In the genomic region with DNA sequence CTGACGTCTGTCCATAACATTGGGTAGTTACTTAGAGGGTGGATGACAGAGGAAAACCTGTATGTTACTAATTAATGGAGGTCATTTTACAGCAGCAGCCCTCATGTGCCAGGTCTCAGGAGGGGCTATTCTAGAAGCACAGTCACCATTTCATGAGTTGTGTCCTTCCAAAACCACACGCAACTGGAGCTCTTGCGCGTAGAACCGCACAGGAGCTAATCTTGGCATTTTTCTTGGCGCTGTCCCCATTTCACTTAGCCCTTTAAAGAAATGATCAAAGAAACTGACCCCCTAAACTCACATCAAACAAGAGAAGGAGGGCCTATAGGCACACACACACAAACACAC, we compare ENCODE assay signal across 11 mouse cellular contexts. TPM values are rescaled to one million over a fixed set of nuclear protein-coding genes. Genes with fewer than 3 reads are reported as not detected.
A peak's percentile ranks its signal among the peaks of the same experiment; 100 is the strongest.
DNase-seq lines count a peak whose midpoint lies in the region; ATAC-seq and TF ChIP-seq lines count a peak whose summit lies in the region.
"Had no signal": no experiment of that assay in that cellular context is flagged by ENCODE, and none has a peak within 500 bp of the region (broad histone marks: within the 10 kb centered on the region; RNA-seq: fewer than 3 reads in every experiment).

No protein-coding gene starts in this region.

- no peak for ATAC-seq in heart, embryonic 16.5 days (replicated peaks; ENCODE audit: extremely low read depth, insufficient read depth, low FRiP score)
- ATAC-seq in hindbrain, embryonic 13.5 days (ENCODE audit: low FRiP score) = no peak
- ATAC-seq in neural tube, embryonic 14.5 days (ENCODE audit: low read depth) = no peak

- H3K4me3 ChIP-seq in heart, embryonic 16.5 days (ENCODE audit: low read length) = peak overlapping the region; percentile 63; the same call in 1 of the 2 replicates
- H3K4me3 ChIP-seq in cortical plate, adult 2 months (ENCODE audit: insufficient read depth, low read length) = peak overlapping the region; percentile 40
- H3K4me3 ChIP-seq in hindbrain, embryonic 13.5 days = peak overlapping the region; percentile 74
- peak overlapping the region; percentile 68 for H3K4me3 ChIP-seq in neural tube, embryonic 14.5 days (ENCODE audit: low read depth, low read length)
- H3K4me3 ChIP-seq: liver, embryonic 13.5 days had no signal

- no peak overlapping the region for H3K9ac ChIP-seq in heart, embryonic 16.5 days (ENCODE audit: low read length)
- peak overlapping the region; percentile 82; the same call in 1 of the 2 replicates for H3K9ac ChIP-seq in hindbrain, embryonic 13.5 days
- H3K9ac ChIP-seq in neural tube, embryonic 14.5 days (replicated peaks; ENCODE audit: low read depth, low read length) = peak overlapping the region; percentile 76; the same call in 1 of the 2 replicates
- H3K9ac ChIP-seq: liver, embryonic 13.5 days had no signal

- no peak for TF ChIP-seq POLR2A in cortical plate, adult 2 months (IDR thresholded peaks at IDR 0.05; ENCODE audit: extremely low read depth, insufficient read depth, low read length)

- TF ChIP-seq CTCF in cortical plate, adult 2 months (IDR thresholded peaks at IDR 0.05; ENCODE audit: extremely low read depth, insufficient read depth, low read length) = no peak

- H3K36me3 ChIP-seq in heart, embryonic 16.5 days (ENCODE audit: control insufficient read depth, insufficient read depth) = no peaks in the 10 kb centered on the region
- no peaks in the 10 kb centered on the region for H3K36me3 ChIP-seq in hindbrain, embryonic 13.5 days
- H3K36me3 ChIP-seq in neural tube, embryonic 14.5 days (ENCODE audit: control insufficient read depth, insufficient read depth, low read length) = no peaks in the 10 kb centered on the region
- H3K36me3 ChIP-seq: liver, embryonic 13.5 days had no signal

- H3K27me3 ChIP-seq in heart, embryonic 16.5 days (ENCODE audit: control insufficient read depth, insufficient read depth, low read length) = peaks cover 15% of the 10 kb centered on the region
- H3K27me3 ChIP-seq in hindbrain, embryonic 13.5 days = peaks cover 20% of the 10 kb centered on the region
- H3K27me3 ChIP-seq in neural tube, embryonic 14.5 days (ENCODE audit: control insufficient read depth, insufficient read depth, low read length) = peaks cover 7% of the 10 kb centered on the region; the same call in 1 of the 2 replicates

- WGBS in heart, embryonic 16.5 days = 69% methylated on average over 6 of the region's 6 CpGs
- 79% methylated on average over 6 of the region's 6 CpGs for WGBS in hindbrain, embryonic 13.5 days
- 72% methylated on average over 6 of the region's 6 CpGs for WGBS in neural tube, embryonic 14.5 days

- no peaks in the 10 kb centered on the region for H3K9me3 ChIP-seq in heart, embryonic 16.5 days (replicated peaks; ENCODE audit: control insufficient read depth, low read length)
- H3K9me3 ChIP-seq in hindbrain, embryonic 13.5 days = no peaks in the 10 kb centered on the region
- no peaks in the 10 kb centered on the region for H3K9me3 ChIP-seq in neural tube, embryonic 14.5 days (ENCODE audit: control insufficient read depth, low read length)
- H3K9me3 ChIP-seq: liver, embryonic 13.5 days had no signal

- peaks cover 2% of the 10 kb centered on the region for H3K4me1 ChIP-seq in heart, embryonic 16.5 days (ENCODE audit: control insufficient read depth, insufficient read depth, low read length)
- H3K4me1 ChIP-seq in cortical plate, adult 2 months (ENCODE audit: control insufficient read depth, insufficient read depth, low read length) = no peaks in the 10 kb centered on the region
- peaks cover 12% of the 10 kb centered on the region for H3K4me1 ChIP-seq in hindbrain, embryonic 13.5 days (replicated peaks)
- H3K4me1 ChIP-seq in neural tube, embryonic 14.5 days (ENCODE audit: control insufficient read depth, insufficient read depth, low read length) = no peaks in the 10 kb centered on the region; the same call in 1 of the 2 replicates
- H3K4me1 ChIP-seq: liver, embryonic 13.5 days had no signal

- intact Hi-C loops in heart, postnatal 25 days (cut with DNase I) = no loop called here

- H3K27ac ChIP-seq in heart, embryonic 16.5 days (ENCODE audit: low read length) = no peak overlapping the region
- H3K27ac ChIP-seq in cortical plate, adult 2 months (ENCODE audit: insufficient read depth, low read length) = no peak overlapping the region
- no peak overlapping the region; the same call in 1 of the 2 replicates for H3K27ac ChIP-seq in hindbrain, embryonic 13.5 days
- H3K27ac ChIP-seq in neural tube, embryonic 14.5 days (ENCODE audit: low read depth, low read length) = no peak overlapping the region
- H3K27ac ChIP-seq: heart, adult 2 months; liver, embryonic 13.5 days had no signal

- peak overlapping the region; percentile 70; the same call in 1 of the 2 replicates for H3K4me2 ChIP-seq in heart, embryonic 16.5 days (ENCODE audit: low read depth, low read length)
- H3K4me2 ChIP-seq in hindbrain, embryonic 13.5 days = peak overlapping the region; percentile 87
- H3K4me2 ChIP-seq in neural tube, embryonic 14.5 days (ENCODE audit: low read depth, low read length) = peak overlapping the region; percentile 84

- DNase-seq in heart, postnatal 25 days (ENCODE audit: low spot score) = no peak
- no peak for DNase-seq in ovary, postnatal 36 days (ENCODE audit: low spot score)
- no peak for DNase-seq in spleen, adult 12 weeks (ENCODE audit: low spot score)
- DNase-seq in MN1 (ENCODE audit: low spot score) = no peak
- DNase-seq: liver, embryonic 13.5 days; thymus, adult 2 months had no signal

RNA-seq across cellular contexts. Expression of a gene that starts 1.9 kb away (rescaled TPM):
- polyA plus RNA-seq in heart, embryonic 16.5 days (2015; fragmentation: Nextera tagmentation; extraction: Ambion mirVana) = 1.1 and 1.3 TPM in 2 replicates
- under 1 TPM; 0.28 to 0.60 TPM for total RNA-seq in heart, postnatal 25 days (2021)
- 5.9 and 7.3 TPM in 2 replicates for polyA plus RNA-seq in cortical plate, adult 2 months (2012; rRNA removed)
- 13.4 and 14.0 TPM in 2 replicates for polyA plus RNA-seq in hindbrain, embryonic 13.5 days (2015; fragmentation: Nextera tagmentation; extraction: Ambion mirVana)
- polyA plus RNA-seq in neural tube, embryonic 14.5 days (2014; fragmentation: Nextera tagmentation; extraction: Ambion mirVana) = 34.6 and 35.8 TPM in 2 replicates
